Mouse (Mus musculus): ENCODE results near the gene Adgrl3. TPM values are rescaled to one million over a fixed set of nuclear protein-coding genes. Genes with fewer than 3 reads are reported as not detected.
"Not testable (repeated sequence)": the region's sequence is repeated elsewhere in the genome, so short reads cannot be mapped to it uniquely, and the experiment has no call there.

Adgrl3 gene
- polyA plus RNA-seq, 1 experiment from 2014 or later, result 14.0 TPM

GRCm38 (mm10) chr5:81525326-81525725 lies 505.4 kb downstream of the Adgrl3 start:
- no peak overlapping the region for H3K4me2 ChIP-seq
- no peak overlapping the region for H3K27ac ChIP-seq
- no peaks in the 10 kb centered on the region for H3K36me3 ChIP-seq
- H3K9me3 ChIP-seq, result no peaks in the 10 kb centered on the region
- no peaks in the 10 kb centered on the region for H3K27me3 ChIP-seq
- H3K4me3 ChIP-seq, result no peak overlapping the region
- no peaks in the 10 kb centered on the region for H3K4me1 ChIP-seq
- ATAC-seq (ENCODE audit: borderline replicate concordance, extremely low read depth, low FRiP score, low TSS enrichment), result no peak
- no peak overlapping the region for H3K9ac ChIP-seq
- 74% methylated on average over 2 of the region's 2 CpGs for WGBS

GRCm38 (mm10) chr5:81531639-81532038 lies 511.7 kb downstream of the Adgrl3 start:
- H3K4me1 ChIP-seq, result no peaks in the 10 kb centered on the region
- H3K9me3 ChIP-seq, result no peaks in the 10 kb centered on the region
- H3K4me3 ChIP-seq, result no peak overlapping the region
- no peak overlapping the region for H3K4me2 ChIP-seq
- H3K36me3 ChIP-seq, result no peaks in the 10 kb centered on the region
- no peak overlapping the region for H3K27ac ChIP-seq
- 82% methylated on average over 4 of the region's 4 CpGs for WGBS
- no peak for ATAC-seq (ENCODE audit: borderline replicate concordance, extremely low read depth, low FRiP score, low TSS enrichment)
- no peaks in the 10 kb centered on the region for H3K27me3 ChIP-seq
- H3K9ac ChIP-seq, result no peak overlapping the region

- Histone ChIP-seq H3K36me3 (no peaks in the 10 kb centered on the region), H3K4me3 (no peak overlapping the region), H3K9me3 (no peaks in the 10 kb centered on the region), H3K27ac (no peak overlapping the region), H3K9ac (no peak overlapping the region), H3K4me1 (no peaks in the 10 kb centered on the region), H3K27me3 (no peaks in the 10 kb centered on the region), H3K4me2 (no peak overlapping the region)
- no peak for ATAC-seq (ENCODE audit: borderline replicate concordance, extremely low read depth, low FRiP score, low TSS enrichment)
Observed at GRCm38 (mm10) chr5:81550211-81550610, 530.3 kb downstream of the Adgrl3 start.

DNA sequence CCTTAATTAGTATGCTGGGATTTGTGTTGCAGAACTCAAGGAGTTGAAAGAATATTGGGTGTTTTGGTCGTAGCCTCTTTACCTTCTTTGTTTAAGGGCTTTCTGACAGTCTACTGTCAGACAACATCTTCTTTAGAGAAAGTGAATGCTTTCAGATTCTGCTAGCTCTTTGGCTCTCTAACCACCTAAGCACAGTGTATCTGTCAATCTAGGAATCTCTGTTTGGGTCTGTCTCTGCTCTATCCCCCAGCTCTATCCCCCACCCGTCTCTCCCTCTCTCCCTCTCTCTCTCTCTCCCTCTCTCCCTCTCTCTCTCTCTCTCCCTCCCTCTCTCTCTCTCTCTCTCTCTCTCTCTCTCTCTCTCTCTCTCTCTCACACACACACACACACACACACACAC lies 535.2 kb downstream of the Adgrl3 start:
- ATAC-seq (ENCODE audit: borderline replicate concordance, extremely low read depth, low FRiP score, low TSS enrichment); H3K36me3 ChIP-seq; H3K9ac ChIP-seq: not testable (repeated sequence)

GRCm38 (mm10) chr5:81556008-81556407 lies 536.1 kb downstream of the Adgrl3 start:
- H3K27me3 ChIP-seq, result no peaks in the 10 kb centered on the region
- no peak overlapping the region for H3K4me3 ChIP-seq
- no peak overlapping the region for H3K4me2 ChIP-seq
- WGBS, result 86% methylated on average over 8 of the region's 8 CpGs
- ATAC-seq (ENCODE audit: borderline replicate concordance, extremely low read depth, low FRiP score, low TSS enrichment), result no peak
- H3K27ac ChIP-seq, result no peak overlapping the region
- no peak overlapping the region for H3K9ac ChIP-seq
- no peaks in the 10 kb centered on the region for H3K4me1 ChIP-seq
- no peaks in the 10 kb centered on the region for H3K36me3 ChIP-seq
- no peaks in the 10 kb centered on the region for H3K9me3 ChIP-seq

More for the DNA sequence above, 535.2 kb downstream of the Adgrl3 start:
- not testable (repeated sequence) for H3K4me3 ChIP-seq, H3K27me3 ChIP-seq, H3K9me3 ChIP-seq, H3K4me2 ChIP-seq, H3K4me1 ChIP-seq, H3K27ac ChIP-seq
- WGBS, result 68% methylated on average over 2 of the region's 2 CpGs

DNA sequence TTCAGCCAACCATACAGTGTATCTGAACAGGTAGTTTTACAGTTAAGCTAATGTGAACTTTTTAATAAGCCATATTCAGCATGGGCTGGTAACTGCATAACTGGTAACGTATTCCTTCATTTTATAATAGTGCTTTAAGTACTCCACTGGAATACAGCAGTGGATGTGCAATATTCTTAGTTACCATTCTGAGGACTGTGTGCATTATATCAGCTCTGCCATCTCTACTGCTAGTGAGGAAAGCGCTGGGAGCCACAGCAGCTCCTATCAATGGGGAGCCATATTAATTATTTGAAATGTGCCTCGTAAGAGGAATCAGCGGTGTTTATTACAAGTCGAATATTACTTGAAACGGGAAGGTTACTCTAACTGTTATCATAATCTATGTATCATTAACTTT lies 539.0 kb downstream of the Adgrl3 start:
- H3K9me3 ChIP-seq, result no peaks in the 10 kb centered on the region
- WGBS, result 87% methylated on average over 6 of the region's 6 CpGs
- H3K4me3 ChIP-seq, result no peak overlapping the region
- no peak overlapping the region for H3K27ac ChIP-seq
- no peaks in the 10 kb centered on the region for H3K36me3 ChIP-seq
- ATAC-seq (ENCODE audit: borderline replicate concordance, extremely low read depth, low FRiP score, low TSS enrichment), result no peak
- no peak overlapping the region for H3K4me2 ChIP-seq
- no peak overlapping the region for H3K9ac ChIP-seq
- H3K4me1 ChIP-seq, result no peaks in the 10 kb centered on the region
- no peaks in the 10 kb centered on the region for H3K27me3 ChIP-seq

GRCm38 (mm10) chr5:81564294-81564693 lies 544.4 kb downstream of the Adgrl3 start:
- no peaks in the 10 kb centered on the region for H3K4me1 ChIP-seq
- H3K4me2 ChIP-seq, result no peak overlapping the region
- ATAC-seq (ENCODE audit: borderline replicate concordance, extremely low read depth, low FRiP score, low TSS enrichment), result no peak
- H3K9me3 ChIP-seq, result no peaks in the 10 kb centered on the region
- no peak overlapping the region for H3K4me3 ChIP-seq
- H3K27me3 ChIP-seq, result no peaks in the 10 kb centered on the region
- 58% methylated on average over 1 of the region's 1 CpGs for WGBS
- H3K36me3 ChIP-seq, result no peaks in the 10 kb centered on the region
- no peak overlapping the region for H3K27ac ChIP-seq
- no peak overlapping the region for H3K9ac ChIP-seq

GRCm38 (mm10) chr5:81566577-81566976 lies 546.6 kb downstream of the Adgrl3 start:
- no peak overlapping the region for H3K27ac ChIP-seq
- no peak overlapping the region for H3K4me3 ChIP-seq
- no peaks in the 10 kb centered on the region for H3K27me3 ChIP-seq
- 77% methylated on average over 1 of the region's 1 CpGs for WGBS
- no peak overlapping the region for H3K9ac ChIP-seq
- H3K9me3 ChIP-seq, result no peaks in the 10 kb centered on the region
- no peak overlapping the region for H3K4me2 ChIP-seq
- no peaks in the 10 kb centered on the region for H3K36me3 ChIP-seq
- H3K4me1 ChIP-seq, result no peaks in the 10 kb centered on the region
- no peak for ATAC-seq (ENCODE audit: borderline replicate concordance, extremely low read depth, low FRiP score, low TSS enrichment)

GRCm38 (mm10) chr5:81568743-81569142 lies 548.8 kb downstream of the Adgrl3 start:
- no peaks in the 10 kb centered on the region for H3K4me1 ChIP-seq
- no peaks in the 10 kb centered on the region for H3K36me3 ChIP-seq
- no peak for ATAC-seq (ENCODE audit: borderline replicate concordance, extremely low read depth, low FRiP score, low TSS enrichment)
- H3K4me3 ChIP-seq, result no peak overlapping the region
- H3K27ac ChIP-seq, result no peak overlapping the region
- no peaks in the 10 kb centered on the region for H3K27me3 ChIP-seq
- H3K4me2 ChIP-seq, result no peak overlapping the region
- no peak overlapping the region for H3K9ac ChIP-seq
- H3K9me3 ChIP-seq, result no peaks in the 10 kb centered on the region
- 64% methylated on average over 1 of the region's 1 CpGs for WGBS

DNA sequence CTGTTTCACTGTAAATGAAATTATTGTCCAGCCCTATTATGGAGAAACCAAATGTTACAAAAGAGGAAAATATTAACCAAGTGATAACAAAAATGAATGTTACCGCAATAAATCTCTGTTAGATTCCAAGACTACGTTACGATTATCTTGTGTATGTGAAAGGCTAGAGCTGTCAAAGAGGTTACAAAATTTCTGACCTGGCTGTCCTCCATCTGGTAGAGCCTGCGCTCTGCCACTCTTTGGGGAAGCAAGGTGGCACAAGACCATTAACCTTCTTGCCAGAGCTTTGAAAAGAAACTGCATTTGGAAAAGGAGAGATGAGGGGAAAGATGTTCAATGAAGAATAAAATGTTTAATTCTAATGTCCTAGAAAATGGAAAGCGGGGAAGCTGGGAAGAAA lies 562.9 kb downstream of the Adgrl3 start:
- no peak for ATAC-seq (ENCODE audit: borderline replicate concordance, extremely low read depth, low FRiP score, low TSS enrichment)
- Histone ChIP-seq H3K27me3 (no peaks in the 10 kb centered on the region), H3K27ac (no peak overlapping the region), H3K36me3 (no peaks in the 10 kb centered on the region), H3K4me1 (no peaks in the 10 kb centered on the region), H3K9me3 (no peaks in the 10 kb centered on the region), H3K4me3 (no peak overlapping the region), H3K9ac (no peak overlapping the region), H3K4me2 (no peak overlapping the region)
- WGBS, result 73% methylated on average over 5 of the region's 5 CpGs

DNA sequence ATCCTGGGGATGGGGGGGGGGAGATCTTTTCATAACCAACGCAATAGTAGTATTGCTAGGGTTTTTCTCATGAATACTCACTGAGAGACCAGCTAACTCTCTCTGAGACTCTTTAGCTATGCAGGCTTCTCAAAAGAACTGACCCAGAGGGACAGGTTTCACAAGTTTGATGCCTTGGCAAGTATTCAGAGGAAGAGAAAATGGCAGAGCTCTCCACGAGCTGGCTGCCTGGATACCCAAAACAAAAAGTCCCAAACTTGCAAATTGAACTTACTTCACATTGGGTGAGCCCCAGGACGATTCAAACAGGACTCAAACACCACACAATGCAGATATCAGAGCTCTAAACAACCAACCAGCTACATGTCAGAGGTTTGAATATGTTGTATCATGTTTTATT lies 563.5 kb downstream of the Adgrl3 start:
- H3K4me2 ChIP-seq, result no peak overlapping the region
- H3K9me3 ChIP-seq, result no peaks in the 10 kb centered on the region
- no peak overlapping the region for H3K4me3 ChIP-seq
- no peak for ATAC-seq (ENCODE audit: borderline replicate concordance, extremely low read depth, low FRiP score, low TSS enrichment)
- H3K27ac ChIP-seq, result no peak overlapping the region
- no peaks in the 10 kb centered on the region for H3K27me3 ChIP-seq
- 48% methylated on average over 3 of the region's 3 CpGs for WGBS
- no peak overlapping the region for H3K9ac ChIP-seq
- H3K36me3 ChIP-seq, result no peaks in the 10 kb centered on the region
- no peaks in the 10 kb centered on the region for H3K4me1 ChIP-seq

GRCm38 (mm10) chr5:81584945-81585344 lies 565.0 kb downstream of the Adgrl3 start:
- no peaks in the 10 kb centered on the region for H3K9me3 ChIP-seq
- H3K27ac ChIP-seq, result no peak overlapping the region
- H3K9ac ChIP-seq, result no peak overlapping the region
- no peaks in the 10 kb centered on the region for H3K36me3 ChIP-seq
- H3K4me2 ChIP-seq, result no peak overlapping the region
- H3K4me1 ChIP-seq, result no peaks in the 10 kb centered on the region
- H3K27me3 ChIP-seq, result no peaks in the 10 kb centered on the region
- H3K4me3 ChIP-seq, result no peak overlapping the region
- 58% methylated on average over 3 of the region's 3 CpGs for WGBS
- no peak for ATAC-seq (ENCODE audit: borderline replicate concordance, extremely low read depth, low FRiP score, low TSS enrichment)

- 44% methylated on average over 14 of the region's 14 CpGs for whole genome bisulfite sequencing
- H3K4me2 ChIP-seq, result no peak overlapping the region
Observed at GRCm38 (mm10) chr5:81590005-81590694, 570.2 kb downstream of the Adgrl3 start.

More at GRCm38 (mm10) chr5:81590005-81590694, 570.2 kb downstream of the Adgrl3 start:
- Histone ChIP-seq H3K27me3 (no peaks in the 10 kb centered on the region), H3K27ac (no peak overlapping the region), H3K4me3 (no peak overlapping the region), H3K9me3 (no peaks in the 10 kb centered on the region), H3K4me1 (0 out of 2 replicates have a peak, but pooled peaks cover 4% of the 10 kb centered on the region), H3K36me3 (no peaks in the 10 kb centered on the region), H3K9ac (no peak overlapping the region)
- ATAC-seq (ENCODE audit: borderline replicate concordance, extremely low read depth, low FRiP score, low TSS enrichment), result no peak
